Mouse (Mus musculus): ENCODE results near the gene Ankrd66.

- TF ChIP-seq MAX (IDR thresholded peaks at IDR 0.05), result no peak
- TF ChIP-seq CTCF (IDR thresholded peaks at IDR 0.05; ENCODE audit: control insufficient read depth, insufficient read depth, insufficient read length), result no peak
- no peak for TF ChIP-seq MYOG (IDR thresholded peaks at IDR 0.05; ENCODE audit: control insufficient read depth, extremely low read depth, insufficient read length)
- TF ChIP-seq USF1 (IDR thresholded peaks at IDR 0.05; ENCODE audit: low read depth), result no peak
- TF ChIP-seq MYOD1 (IDR thresholded peaks at IDR 0.05; ENCODE audit: control insufficient read depth, insufficient read length, low read depth), result no peak
These were observed 37.0 kb upstream of the Ankrd66 start for GRCm38 (mm10) chr17:43580456-43580855.

Measured in C2C12 (cell line).